Mouse (Mus musculus) bone marrow, adult 2 months (tissue): ENCODE data around the gene Ripor1. TPM values are rescaled to one million over a fixed set of nuclear protein-coding genes. Genes with fewer than 3 reads are reported as not detected.

ENCODE experiments used
- H3K27ac ChIP-seq: fragments of 200-500 bp; 2 replicates; pipeline ENCODE4 v1.5.1; 2012; ENCODE audit warnings: low read depth, mild to moderate bottlenecking, control low read depth, inconsistent platforms, low read length; ENCODE audit not compliant: control insufficient read depth, poor library complexity, insufficient read depth
- H3K4me1 ChIP-seq: fragments of 200-500 bp; 2 replicates; pipeline ENCODE4 v1.6.1; 2011; ENCODE audit warnings: low read length; ENCODE audit not compliant: control insufficient read depth, insufficient read depth
- H3K4me3 ChIP-seq: fragments of 200-500 bp; replicated peaks from 2 replicates; pipeline ENCODE3; 2011; ENCODE audit warnings: mild to moderate bottlenecking, low read depth, low read length, control low read depth; ENCODE audit not compliant: control insufficient read depth
- CTCF ChIP-seq: fragments of 200-500 bp; IDR thresholded peaks from 2 replicates; pipeline ENCODE4 v1.5.1; 2011; ENCODE audit warnings: low read length, control low read depth; ENCODE audit not compliant: control insufficient read depth, insufficient read depth
- POLR2A ChIP-seq: fragments of 200-500 bp; IDR thresholded peaks from 2 replicates; pipeline ENCODE4 v1.6.1; 2011; ENCODE audit warnings: low read depth, mild to moderate bottlenecking, control low read depth, low read length, borderline replicate concordance; ENCODE audit not compliant: control insufficient read depth
- WGBS: fragments of 180-500 bp; shearing (Covaris S2); methylation state at CpG from one replicate; pipeline ENCODE4 v1.1.7; 2018; 5-methylcytosine and 5-hydroxymethylcytosine counted together
- polyA plus RNA-seq: library from polyadenylated mRNA; stranded (reverse); fragments of >200 nt; gene quantifications from 2 replicates; pipeline ENCODE4 v1.2.4, GENCODE M21; 2011; ENCODE audit warnings: low replicate concordance; ENCODE audit not compliant: missing spikeins, insufficient read depth, insufficient read length

The Ripor1 gene
- polyA plus RNA-seq, 1 experiment: 23.1 TPM

- Histone ChIP-seq H3K4me1 (no peaks in the 10 kb centered on the region), H3K4me3 (no peak overlapping the region), H3K27ac (no peak overlapping the region)
- 92% methylated on average over 19 of the region's 19 CpGs for WGBS
- no peak for TF ChIP-seq POLR2A
- no peak for TF ChIP-seq CTCF
Observed at GRCm38 (mm10) chr8:105618892-105619591, 14.0 kb downstream of the Ripor1 start.

- H3K4me1 ChIP-seq: peaks cover 3% of the 10 kb centered on the region
- no peak for TF ChIP-seq CTCF
- 91% methylated on average over 19 of the region's 19 CpGs for WGBS
- no peak overlapping the region for H3K4me3 ChIP-seq
- no peak overlapping the region for H3K27ac ChIP-seq
Observed at GRCm38 (mm10) chr8:105620211-105620610, 15.2 kb downstream of the Ripor1 start.

- H3K4me3 ChIP-seq: no peak overlapping the region
- H3K27ac ChIP-seq: no peak overlapping the region; the same call in 1 of the 2 replicates
- WGBS: 86% methylated on average over 21 of the region's 21 CpGs
- H3K4me1 ChIP-seq: peaks cover 3% of the 10 kb centered on the region
- TF ChIP-seq CTCF (no peak), POLR2A (no peak)
Observed at GRCm38 (mm10) chr8:105620946-105621720, 16.1 kb downstream of the Ripor1 start.

GRCm38 (mm10) chr8:105621841-105622240, 16.8 kb downstream of the Ripor1 start:
- Histone ChIP-seq H3K27ac (peak overlapping the region; percentile 82; the same call in 1 of the 2 replicates), H3K4me3 (no peak overlapping the region), H3K4me1 (peaks cover 3% of the 10 kb centered on the region)
- TF ChIP-seq CTCF (no peak), POLR2A (no peak)
- WGBS: 43% methylated on average over 4 of the region's 4 CpGs

GRCm38 (mm10) chr8:105622421-105622920, 17.4 kb downstream of the Ripor1 start:
- H3K4me1 ChIP-seq: peaks cover 3% of the 10 kb centered on the region
- TF ChIP-seq POLR2A (peak; percentile 33; the same call in 1 of the 2 replicates), CTCF (peak; percentile 100)
- peak overlapping the region; percentile 82 for H3K27ac ChIP-seq
- WGBS: 2% methylated on average over 8 of the region's 8 CpGs
- H3K4me3 ChIP-seq: peak overlapping the region; percentile 1

- H3K4me3 ChIP-seq: peak overlapping the region; percentile 8
- peak overlapping the region; percentile 82 for H3K27ac ChIP-seq
- TF ChIP-seq POLR2A (0 out of 2 replicates have a peak, but pooled peaks have one; percentile 37), CTCF (no peak)
- peaks cover 3% of the 10 kb centered on the region for H3K4me1 ChIP-seq
- 16% methylated on average over 5 of the region's 5 CpGs for WGBS
Observed at GRCm38 (mm10) chr8:105623118-105623517, 18.1 kb downstream of the Ripor1 start.

- Histone ChIP-seq H3K4me1 (peaks cover 3% of the 10 kb centered on the region), H3K4me3 (no peak overlapping the region), H3K27ac (peak overlapping the region; percentile 82)
- TF ChIP-seq CTCF: no peak
- no peak for TF ChIP-seq POLR2A
- 36% methylated on average over 7 of the region's 7 CpGs for WGBS
Observed at GRCm38 (mm10) chr8:105623679-105624245, 18.7 kb downstream of the Ripor1 start.

- no peak for TF ChIP-seq CTCF
- no peak for TF ChIP-seq POLR2A
- peak overlapping the region; percentile 82 for H3K27ac ChIP-seq
- no peak overlapping the region for H3K4me3 ChIP-seq
- H3K4me1 ChIP-seq: peaks cover 3% of the 10 kb centered on the region
- 31% methylated on average over 3 of the region's 3 CpGs for WGBS
Observed at GRCm38 (mm10) chr8:105624401-105624800, 19.3 kb downstream of the Ripor1 start.
